Mouse (Mus musculus) frontal cortex, adult 2 months (tissue): ENCODE measurements around the gene Gm49355. TPM values are rescaled to one million over a fixed set of nuclear protein-coding genes. Genes with fewer than 3 reads are reported as not detected.

Source experiments
- DNase-seq, 2 experiments: peaks; one replicate each; pipeline ENCODE4 v3.0.0; 2022; ENCODE audit warnings: low spot score in 1 of 2; ENCODE audit errors: extremely low spot score in 1 of 2
- polyA plus RNA-seq: library from polyadenylated mRNA; depleted of rRNA; stranded (reverse); fragments of >200 nt; gene quantifications from 2 replicates; pipeline ENCODE4 v1.2.3, GENCODE M21; 2012; rRNA removed

Gene Gm49355
- polyA plus RNA-seq, 1 experiment = 0.30 TPM

DNA sequence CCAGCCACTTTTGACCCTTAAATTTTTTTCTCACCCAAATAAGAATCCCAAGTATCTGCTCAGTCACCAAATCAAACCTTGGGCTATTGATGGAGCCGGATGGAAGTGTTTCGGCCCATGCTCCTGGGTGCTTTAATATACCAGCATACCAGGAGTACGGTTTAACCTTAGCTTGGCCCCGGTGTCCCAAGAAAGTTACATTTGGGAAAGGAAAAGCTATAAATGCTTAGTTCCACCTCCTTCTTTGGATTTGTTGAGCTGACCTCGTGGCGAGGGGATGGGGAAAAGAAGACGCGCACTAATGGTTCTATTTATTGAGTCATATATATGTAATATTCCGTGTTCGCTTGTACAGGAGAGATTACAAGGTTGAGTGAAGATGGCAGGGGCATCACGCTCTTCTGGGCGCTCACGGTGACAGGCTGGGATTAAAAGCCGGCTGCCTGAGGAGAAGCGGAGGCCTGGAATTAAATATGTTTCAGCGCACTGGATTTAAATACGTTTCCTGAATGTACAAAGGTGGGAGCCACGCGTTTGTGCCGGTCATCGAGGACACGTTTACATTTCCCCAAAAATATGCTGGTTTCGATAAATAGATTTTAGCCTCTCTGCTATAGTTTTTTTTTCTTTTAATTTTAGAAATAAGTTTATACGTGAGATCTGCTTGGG is 58.1 kb downstream of the Gm49355 start:
- no peak for DNase-seq

DNA sequence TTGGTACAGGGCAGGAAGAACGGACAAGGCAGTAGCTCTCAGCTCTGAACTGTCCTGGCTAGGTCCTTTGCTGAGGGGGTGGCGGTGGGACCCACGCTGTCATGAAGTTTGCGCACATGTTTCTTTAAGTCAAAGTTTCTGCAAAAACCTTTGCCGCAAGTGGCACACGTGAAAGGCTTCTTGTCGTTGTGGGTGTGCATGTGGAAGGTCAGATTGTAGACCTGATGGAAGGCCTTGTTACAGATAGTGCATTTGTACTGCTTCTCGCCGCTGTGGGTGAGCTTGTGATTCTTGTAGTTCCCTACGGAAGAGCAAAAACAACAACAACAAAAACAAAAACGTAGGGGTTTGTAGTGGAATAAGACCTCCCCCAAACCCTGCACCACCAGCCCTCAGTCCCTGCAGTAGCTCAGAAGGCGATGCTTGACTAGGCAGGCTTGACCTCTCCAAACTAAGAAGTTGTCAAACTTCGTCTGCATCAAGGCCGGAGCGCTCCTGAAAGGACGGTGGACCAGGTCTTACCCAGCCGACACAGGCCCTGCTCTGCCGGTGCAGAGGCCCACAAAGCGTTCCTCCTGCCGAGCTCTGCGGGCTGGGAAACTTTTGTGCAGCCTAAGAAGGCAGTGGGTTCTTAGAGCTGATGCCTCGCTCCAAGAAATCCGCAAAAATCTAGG is 58.8 kb downstream of the Gm49355 start:
- no peak for DNase-seq

DNA sequence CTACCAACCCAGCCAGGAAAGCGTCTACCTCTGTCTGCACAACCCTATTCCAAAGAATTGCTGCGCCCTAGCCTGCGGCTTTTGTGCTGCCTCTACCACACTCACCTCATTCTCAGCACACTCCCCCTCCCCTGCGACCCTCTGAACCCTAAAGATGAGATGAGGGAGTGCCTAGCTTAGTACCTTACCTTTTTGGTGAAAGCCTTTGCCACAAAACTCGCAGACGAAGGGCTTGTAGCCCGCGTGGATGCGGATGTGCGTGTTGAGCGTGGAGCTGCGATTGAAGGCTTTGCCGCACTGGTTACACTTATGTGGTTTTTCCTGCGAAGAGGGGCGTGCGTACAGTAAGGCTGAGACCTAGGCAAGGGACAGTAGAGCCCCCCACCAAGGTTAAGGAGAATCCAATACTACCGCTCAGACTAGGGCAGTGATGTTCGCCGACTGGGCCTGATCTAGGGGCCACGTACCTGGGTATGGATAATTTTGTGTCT is 59.7 kb downstream of the Gm49355 start:
- no peak for DNase-seq

DNA sequence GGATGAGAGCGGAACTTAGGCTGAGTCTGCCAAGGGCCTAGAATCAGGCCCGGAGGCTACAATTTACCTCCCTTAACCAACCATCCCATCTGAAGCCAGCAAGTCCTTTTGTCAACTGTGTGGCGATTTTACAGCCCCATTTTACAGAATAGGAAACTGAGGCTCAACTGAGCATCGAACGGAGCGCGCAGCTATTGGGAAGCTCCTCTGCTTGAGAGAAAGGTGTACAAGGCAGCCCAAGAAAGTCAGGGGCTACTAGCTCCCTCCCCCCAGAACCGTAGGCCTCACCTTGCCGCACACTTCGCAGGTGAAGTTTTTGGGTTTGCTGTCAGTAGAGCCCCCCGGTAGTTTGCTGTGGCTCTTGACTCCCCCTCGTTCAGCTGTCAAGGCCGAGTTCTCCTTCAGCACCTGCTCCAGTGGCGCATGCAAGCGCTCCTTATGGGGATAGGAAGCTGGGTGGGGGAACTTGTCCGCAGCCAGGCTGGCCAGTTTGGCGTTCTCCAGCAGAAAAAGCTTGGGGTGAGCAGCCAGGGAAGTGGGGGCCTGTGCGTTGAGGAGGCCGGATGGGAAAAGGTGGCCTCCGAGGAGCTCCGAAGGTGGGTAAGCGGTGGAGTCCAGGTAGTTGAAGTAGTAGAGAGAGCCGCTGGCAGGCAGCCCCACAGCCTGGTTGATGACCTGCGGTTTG is 60.4 kb downstream of the Gm49355 start:
- DNase-seq = no peak

DNA sequence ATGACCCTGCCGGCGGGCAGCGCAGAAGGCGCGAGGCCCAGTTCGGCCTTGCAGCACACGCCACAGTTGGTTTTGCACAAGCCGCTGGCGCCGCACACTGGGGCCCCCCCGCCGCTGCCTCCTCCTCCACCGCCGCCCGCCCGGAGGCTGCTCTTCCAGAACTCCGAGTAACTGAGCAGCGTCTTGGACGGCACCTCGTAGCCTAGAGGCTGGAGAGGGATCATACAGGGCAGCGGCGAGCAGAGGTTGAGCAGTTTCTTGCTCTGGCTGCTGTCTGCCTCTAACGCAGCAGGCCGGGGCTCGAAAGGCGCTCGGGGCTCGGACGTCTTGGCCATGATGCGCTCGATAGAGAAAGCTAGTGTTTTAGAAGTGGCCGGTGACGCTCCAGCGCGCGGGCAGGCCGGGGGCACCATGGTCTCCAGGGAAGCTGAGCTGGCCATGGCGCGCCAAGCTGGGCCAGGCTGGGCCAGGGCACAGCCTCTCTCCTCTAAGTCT is 61.0 kb downstream of the Gm49355 start:
- DNase-seq = no peak

DNA sequence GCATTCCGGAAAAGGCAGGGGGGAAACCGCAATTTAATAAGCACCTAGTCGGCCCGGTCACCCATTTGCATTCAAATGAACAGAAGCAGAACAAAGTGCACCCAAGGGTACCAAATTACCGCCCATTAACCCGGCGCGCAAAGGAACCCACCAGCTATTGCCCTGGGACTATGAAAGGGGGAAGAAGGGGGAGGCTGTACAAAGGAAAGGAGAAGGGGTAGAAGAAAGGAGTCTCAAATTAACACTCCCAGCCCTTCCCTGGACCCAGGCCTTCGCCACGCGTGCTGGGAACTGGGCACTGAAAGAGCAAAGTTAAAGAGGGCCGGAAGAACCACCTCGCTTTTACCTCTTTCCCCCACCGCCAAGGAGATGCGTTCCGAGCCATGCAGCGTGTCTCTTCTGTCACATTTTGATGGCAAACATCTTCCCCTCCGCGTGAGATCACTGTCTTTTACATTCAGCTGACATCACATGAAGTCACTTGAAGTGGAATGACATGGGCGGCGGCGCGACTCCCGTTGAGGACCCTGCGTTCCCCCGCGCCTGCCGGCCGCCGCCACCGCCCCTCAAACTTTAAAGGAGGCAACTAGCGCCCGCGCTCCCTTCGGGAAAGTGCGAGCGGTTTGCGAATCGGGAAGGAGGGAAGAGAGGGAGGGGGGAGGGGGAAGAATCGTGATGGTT is 61.6 kb downstream of the Gm49355 start:
- DNase-seq = no peak

DNA sequence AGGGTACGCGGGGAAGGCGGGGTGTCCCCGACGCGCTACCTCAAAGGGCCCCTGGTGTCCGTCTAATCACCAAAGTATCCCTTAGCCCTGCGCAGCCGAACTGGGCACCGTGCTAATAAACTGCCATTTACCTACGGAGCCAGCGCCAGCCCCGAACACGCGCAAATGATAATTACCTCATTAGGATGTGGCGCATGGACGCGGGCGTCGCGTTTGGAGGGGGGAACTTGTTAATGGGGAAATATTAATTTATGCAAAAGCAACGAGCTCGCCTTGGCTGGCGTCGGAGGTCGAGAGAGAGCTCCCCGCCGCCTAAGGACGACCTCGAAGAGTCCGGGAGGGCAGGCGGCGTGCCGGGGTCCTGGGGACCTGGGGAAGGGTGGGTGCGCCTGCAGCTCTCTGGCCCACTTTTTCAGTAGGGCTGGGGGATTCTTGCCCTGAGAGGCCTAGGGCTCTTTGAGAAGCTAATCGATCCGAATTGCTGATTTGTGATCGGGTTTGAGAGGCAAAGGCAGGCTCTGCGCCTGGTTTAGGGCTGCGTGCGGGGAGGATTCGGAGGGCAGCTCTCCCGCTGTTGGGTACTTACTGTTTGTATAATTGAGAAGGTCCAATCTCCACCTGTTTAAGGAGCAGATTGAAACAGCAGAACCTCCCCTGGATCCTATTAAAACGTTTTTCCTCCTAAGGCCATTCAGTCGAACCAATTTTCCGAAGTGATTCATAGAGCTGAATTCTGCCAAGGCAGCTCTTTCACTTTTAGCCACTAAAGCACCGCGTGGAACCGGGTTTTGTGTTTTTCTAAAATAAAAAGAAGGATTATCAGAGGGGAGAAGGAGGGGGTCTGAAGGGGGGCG is 62.5 kb downstream of the Gm49355 start:
- no peak for DNase-seq

DNA sequence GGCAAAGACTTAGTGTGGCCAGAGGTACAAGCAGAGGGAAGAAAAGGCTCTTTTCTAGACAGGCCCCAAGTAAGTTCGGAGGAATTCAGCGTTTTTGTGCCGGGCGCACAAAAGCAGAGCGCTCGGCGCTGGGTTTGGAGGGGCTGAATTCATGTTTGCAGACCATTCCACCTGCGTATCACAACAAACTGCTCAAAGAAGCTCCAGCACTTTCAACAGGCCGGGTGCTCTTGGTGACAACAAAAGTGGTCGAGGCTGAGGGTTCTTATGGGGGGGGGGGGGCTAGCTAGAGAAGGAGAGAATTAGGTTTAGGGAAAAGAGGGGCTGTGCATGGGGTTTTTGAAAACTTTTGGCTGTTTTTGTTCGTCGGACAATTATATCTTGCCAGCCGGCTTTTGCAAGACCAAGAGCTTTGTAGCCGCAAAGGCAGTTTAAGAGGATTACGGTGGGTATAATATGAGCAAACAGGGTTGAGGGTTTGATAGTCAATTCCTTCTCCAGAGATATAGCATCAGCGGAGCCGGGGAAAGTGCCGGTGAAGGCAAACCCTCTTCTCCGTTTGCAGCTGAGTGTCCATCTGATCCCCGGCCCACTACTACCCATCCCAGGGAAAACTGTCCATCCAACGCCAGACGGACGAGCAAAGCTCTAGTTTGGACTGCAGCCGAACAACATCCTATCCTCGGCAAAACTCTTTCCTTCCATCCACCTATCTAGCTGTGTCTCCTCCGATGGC is 63.3 kb downstream of the Gm49355 start:
- no peak for DNase-seq

DNA sequence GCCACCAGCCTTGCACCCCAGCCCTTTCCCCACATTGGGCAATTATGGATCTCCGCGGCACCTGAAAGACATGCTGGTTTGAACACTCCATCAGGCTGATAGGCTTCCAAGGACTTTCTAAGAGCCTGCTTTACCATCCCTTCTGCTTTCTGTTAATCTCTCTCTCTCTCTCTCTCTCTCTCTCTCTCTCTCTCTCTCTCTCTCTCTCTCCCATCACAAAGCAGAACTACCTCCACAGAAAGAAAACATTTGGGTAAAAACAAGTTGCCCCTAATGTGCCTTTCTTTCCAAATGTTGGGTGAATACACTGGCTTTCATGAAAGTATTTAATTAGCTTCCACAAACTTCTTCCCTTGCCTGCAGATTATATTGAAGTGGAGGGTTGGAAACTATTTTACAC is 64.3 kb downstream of the Gm49355 start, which contains the start of gene Fezf2:
Fezf2 (minus strand) TSS at position 101 of the 400 bp plus-strand sequence.
- no peak for DNase-seq

DNA sequence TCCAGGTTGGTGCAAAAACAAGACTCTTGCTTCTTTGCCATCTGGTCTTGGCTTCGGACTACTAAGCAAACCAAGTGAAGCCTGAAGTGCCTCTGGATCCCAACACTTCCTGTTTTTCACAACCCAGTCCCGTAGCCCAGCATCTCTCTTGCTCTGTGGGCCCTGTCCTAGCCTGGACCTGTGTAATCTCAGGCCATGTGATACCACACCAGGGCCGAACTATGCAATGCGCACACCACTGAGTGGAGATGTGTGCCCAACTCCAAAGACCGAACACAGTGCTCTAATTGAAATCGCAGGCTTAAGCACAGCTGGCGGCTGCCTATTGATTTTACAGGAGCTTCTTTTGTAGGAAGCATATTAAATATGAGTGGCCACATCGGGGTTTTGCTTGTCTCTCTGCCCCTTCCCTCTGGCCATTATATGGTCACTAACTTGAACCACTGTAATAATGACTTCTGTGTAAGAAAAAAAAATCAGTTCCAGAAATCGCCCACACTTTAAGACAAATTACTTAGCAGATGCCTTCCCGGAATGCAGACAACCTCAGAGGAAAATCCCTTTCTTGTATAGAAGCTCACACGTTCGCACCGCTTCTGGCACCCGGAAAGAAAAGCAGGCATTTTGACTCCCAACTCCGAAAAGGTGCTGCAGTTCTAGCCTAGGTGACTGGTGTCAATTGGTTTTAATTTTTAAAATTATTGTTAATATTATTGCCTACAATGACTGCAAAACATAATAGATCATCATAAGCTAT is 65.7 kb downstream of the Gm49355 start:
- no peak for DNase-seq

DNA sequence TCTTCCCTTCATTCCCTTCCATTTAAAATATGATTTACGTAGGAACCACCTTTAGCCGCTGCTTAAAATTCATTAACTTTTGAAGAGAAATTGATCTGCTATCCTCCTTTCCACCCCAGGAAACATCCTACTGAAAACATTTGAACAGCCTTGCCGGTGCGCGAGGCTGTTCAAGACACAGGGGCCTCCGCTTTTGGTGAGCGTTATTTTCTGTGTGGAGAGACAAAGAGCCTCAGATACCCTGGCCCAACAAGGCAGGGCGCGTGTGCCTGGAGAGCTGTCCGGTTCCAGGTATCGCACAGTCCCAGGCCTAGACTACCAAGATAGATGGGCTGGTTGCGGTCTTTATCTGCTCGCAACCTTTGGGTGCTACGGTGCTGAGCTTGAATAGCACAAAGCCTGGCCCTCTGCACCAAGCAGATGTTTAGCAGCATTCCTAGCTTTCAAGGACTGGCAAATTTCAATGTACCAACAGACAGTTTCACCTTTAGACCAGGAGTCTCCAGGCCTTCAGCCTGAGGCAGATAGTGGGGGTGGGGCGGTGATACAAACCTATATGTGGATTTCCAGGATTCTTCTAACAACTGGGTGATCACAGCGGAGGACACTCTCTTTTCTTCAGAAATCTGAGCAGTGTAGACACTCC is 66.6 kb downstream of the Gm49355 start:
- DNase-seq = no peak

Other genes with a start within 250 kb of the Gm49355 start
- gene 3830406C13Rik, start 197 bp downstream of the Gm49355 start, polyA plus RNA-seq = 33.7 and 36.2 TPM in 2 replicates
- 15.2 and 17.2 TPM in 2 replicates for gene Fezf2, start 64.2 kb downstream of the Gm49355 start, polyA plus RNA-seq